Mouse (Mus musculus) embryo, embryonic 10 days (tissue): ENCODE data around the gene Rhod.
"Not testable (repeated sequence)": the region's sequence is repeated elsewhere in the genome, so short reads cannot be mapped to it uniquely, and the experiment has no call there.

Experiments
- DNase-seq: peaks from one replicate; pipeline ENCODE4 v3.0.0-alpha.2; 2015; ENCODE audit warnings: low spot score

Gene Rhod

GRCm38 (mm10) chr19:4409062-4409461, 30.2 kb downstream of the Rhod start:
- no peak for DNase-seq

GRCm38 (mm10) chr19:4404840-4405239, 34.4 kb downstream of the Rhod start:
- DNase-seq, result no peak

- DNase-seq, result no peak
Measured at GRCm38 (mm10) chr19:4398959-4399358, 40.3 kb downstream of the Rhod start.

- DNase-seq, result no peak
Measured at GRCm38 (mm10) chr19:4398630-4398948, 40.6 kb downstream of the Rhod start.

GRCm38 (mm10) chr19:4397798-4398629, 41.2 kb downstream of the Rhod start, which contains the start of gene Kdm2a:
TSS of gene Kdm2a (minus strand) at chr19:4398285.
- peak; percentile 66 for DNase-seq

GRCm38 (mm10) chr19:4396998-4397797, 42.0 kb downstream of the Rhod start:
- peak; percentile 98 for DNase-seq

- peak; percentile 32 for DNase-seq
Measured at GRCm38 (mm10) chr19:4396081-4396997, 42.9 kb downstream of the Rhod start.

GRCm38 (mm10) chr19:4387276-4387675, 52.0 kb downstream of the Rhod start:
- no peak for DNase-seq

GRCm38 (mm10) chr19:4385026-4385425, 54.2 kb downstream of the Rhod start:
- DNase-seq, result no peak

- no peak for DNase-seq
Measured at GRCm38 (mm10) chr19:4384322-4384721, 54.9 kb downstream of the Rhod start.

GRCm38 (mm10) chr19:4383306-4383705, 55.9 kb downstream of the Rhod start:
- DNase-seq, result no peak

GRCm38 (mm10) chr19:4382303-4382702, 56.9 kb downstream of the Rhod start:
- DNase-seq, result not testable (repeated sequence)
